Mouse (Mus musculus): ENCODE measurements around the gene Yipf3.

The Yipf3 gene

DNA sequence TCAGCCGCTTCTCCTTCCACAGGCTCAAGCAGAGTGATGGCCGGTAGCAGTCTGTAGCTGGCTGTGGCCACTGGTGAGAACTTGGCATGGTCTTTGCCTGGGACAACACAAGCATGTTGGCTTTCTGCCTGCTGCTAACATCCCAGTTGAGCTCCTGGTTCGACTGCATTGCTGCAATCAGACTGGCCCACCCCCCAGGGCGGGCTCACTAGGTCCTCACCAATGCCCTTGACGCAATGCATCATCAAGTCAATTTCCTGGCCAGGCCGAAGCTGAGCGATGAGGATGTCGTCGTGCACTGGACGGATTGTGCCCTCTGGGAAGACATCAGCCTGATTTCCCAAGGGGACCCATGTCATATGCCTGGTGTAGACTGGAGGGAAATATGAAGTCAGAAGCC, 3.3 kb upstream of the Yipf3 start:
- ChIA-PET POLR2A (interaction anchor here (0.5 to 18.8 kb wide), 28 partner anchors 7 to 304 kb away, joined by 3 to 262 read pairs (median 4); partner anchors contain the start of genes Lrrc73 (in 2 of the 4), Polh (in 2 of the 4), Xpo5 (in 2 of the 4) and Abcc10 (in 1 of the 4)), CTCF (interaction anchor here in 3 of 4 experiments (0.6 to 2.0 kb wide), 3 partner anchors 8 to 30 kb away, joined by 3 to 10 read pairs (median 3); no protein-coding TSS in a partner anchor)

DNA sequence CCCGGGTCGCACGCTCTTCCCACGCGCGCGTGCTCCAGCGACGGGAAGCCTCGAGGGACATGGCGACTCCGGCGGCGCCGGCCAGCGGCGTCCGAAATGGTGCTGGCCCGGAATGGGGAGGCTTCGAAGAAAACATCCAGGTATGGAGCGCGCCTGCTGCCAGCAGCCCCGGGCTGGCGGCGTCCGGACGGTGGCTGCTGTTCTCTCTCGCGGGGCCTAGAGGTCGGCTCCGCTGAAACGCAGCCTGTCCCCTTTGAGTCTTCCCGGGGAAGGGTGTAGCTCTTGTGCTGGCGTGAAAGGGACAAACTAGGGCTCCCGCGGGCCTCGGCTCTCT, 276 bp downstream of the Yipf3 start:
- ChIA-PET POLR2A (interaction anchor here in 3 of 4 experiments (0.9 to 18.8 kb wide), 17 partner anchors 8 to 190 kb away, joined by 3 to 262 read pairs (median 4); partner anchors contain the start of genes Polh (in 3 of the 3), Xpo5 (in 3 of the 3), Mad2l1bp (in 1 of the 3) and Slc22a7 (in 1 of the 3)), CTCF (interaction anchor here in 2 of 4 experiments (0.5 to 1.3 kb wide), 2 partner anchors 80 to 430 kb away, joined by 3 to 7 read pairs; partner anchors contain the start of genes Abcc10 (in 1 of the 2) and Mea1 (in 1 of the 2))

- ChIA-PET CTCF (interaction anchor here (0.5 to 2.2 kb wide), 5 partner anchors 10 to 703 kb away, joined by 3 to 14 read pairs (median 3); no protein-coding TSS in a partner anchor), POLR2A (interaction anchor here in 3 of 4 experiments (0.9 to 18.8 kb wide), 12 partner anchors 9 to 81 kb away, joined by 3 to 262 read pairs (median 6); partner anchors contain the start of genes Abcc10 (in 1 of the 3), Polh (in 1 of the 3), Tjap1 (in 1 of the 3) and Xpo5 (in 1 of the 3))
These were observed 3.3 kb downstream of the Yipf3 start for GRCm38 (mm10) chr17:46251174-46251573.

GRCm38 (mm10) chr17:46252571-46253451, 4.9 kb downstream of the Yipf3 start:
- ChIA-PET POLR2A (interaction anchor here (0.5 to 18.8 kb wide), 39 partner anchors 8 to 522 kb away, joined by 3 to 262 read pairs (median 4); partner anchors contain the start of genes Abcc10 (in 1 of the 4), Crip3 (in 1 of the 4), Klhdc3 (in 1 of the 4) and Mad2l1bp (in 1 of the 4)), CTCF (interaction anchor here (0.6 to 2.8 kb wide), 42 partner anchors 8 to 662 kb away, joined by 3 to 30 read pairs (median 4); partner anchors contain the start of genes Abcc10 (in 1 of the 4), Crip3 (in 1 of the 4), Mad2l1bp (in 1 of the 4) and Polh (in 1 of the 4))

DNA sequence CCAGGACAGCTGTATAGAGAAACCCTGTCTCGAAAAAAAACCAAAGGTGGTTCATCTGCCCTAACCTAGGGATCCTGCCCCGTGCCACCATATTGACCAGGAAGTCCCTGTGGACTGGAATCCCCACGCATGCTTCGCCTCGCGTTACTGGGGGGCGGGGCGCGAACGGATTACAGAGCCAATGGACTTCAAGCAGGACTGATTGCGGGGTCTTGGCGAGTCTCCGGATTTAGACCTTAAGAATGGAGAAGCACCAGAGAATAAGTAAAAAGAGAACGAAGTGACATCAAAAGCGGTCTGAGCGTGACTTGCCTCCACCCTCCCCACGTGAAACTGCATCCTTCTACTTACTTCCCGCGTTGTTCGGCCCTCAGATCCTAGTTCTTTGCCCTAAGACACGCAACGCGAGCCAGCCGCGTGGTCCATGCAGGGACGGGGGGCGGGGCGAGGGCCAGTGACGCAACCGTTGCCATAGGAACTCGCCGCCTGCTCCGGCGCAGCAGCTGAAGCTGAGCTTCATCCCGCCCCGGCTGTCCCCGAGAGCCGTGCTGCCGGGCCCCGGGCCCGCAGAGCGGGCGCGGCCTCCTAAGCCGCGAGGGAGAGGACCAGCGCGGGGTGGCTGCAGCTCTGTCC, 5.7 kb downstream of the Yipf3 start, which contains the start of gene Lrrc73:
Lrrc73 (plus strand) TSS at position 80 of the 633 bp plus-strand sequence.
- CTCF ChIA-PET: interaction anchor here in 3 of 4 experiments (0.6 to 2.8 kb wide), 7 partner anchors 12 to 93 kb away, joined by 3 to 30 read pairs (median 4); partner anchors contain the start of gene Gtpbp2 (in 1 of the 3)
- POLR2A ChIA-PET: interaction anchor here (0.6 to 18.8 kb wide), 26 partner anchors 9 to 604 kb away, joined by 3 to 262 read pairs (median 3); partner anchors contain the start of genes Abcc10 (in 1 of the 4), Mad2l1bp (in 1 of the 4), Polh (in 1 of the 4) and Tjap1 (in 1 of the 4)

- ChIA-PET POLR2A (interaction anchor here in 3 of 4 experiments (0.6 to 18.8 kb wide), 22 partner anchors 9 to 604 kb away, joined by 3 to 262 read pairs (median 4); partner anchors contain the start of genes Abcc10 (in 1 of the 3), Mad2l1bp (in 1 of the 3), Polh (in 1 of the 3) and Tjap1 (in 1 of the 3)), CTCF (interaction anchor here in 2 of 4 experiments (0.8 to 2.8 kb wide), 4 partner anchors 12 to 93 kb away, joined by 3 to 30 read pairs (median 4); partner anchors contain the start of gene Gtpbp2 (in 1 of the 2))
These were observed 6.2 kb downstream of the Yipf3 start for GRCm38 (mm10) chr17:46254106-46254505.

DNA sequence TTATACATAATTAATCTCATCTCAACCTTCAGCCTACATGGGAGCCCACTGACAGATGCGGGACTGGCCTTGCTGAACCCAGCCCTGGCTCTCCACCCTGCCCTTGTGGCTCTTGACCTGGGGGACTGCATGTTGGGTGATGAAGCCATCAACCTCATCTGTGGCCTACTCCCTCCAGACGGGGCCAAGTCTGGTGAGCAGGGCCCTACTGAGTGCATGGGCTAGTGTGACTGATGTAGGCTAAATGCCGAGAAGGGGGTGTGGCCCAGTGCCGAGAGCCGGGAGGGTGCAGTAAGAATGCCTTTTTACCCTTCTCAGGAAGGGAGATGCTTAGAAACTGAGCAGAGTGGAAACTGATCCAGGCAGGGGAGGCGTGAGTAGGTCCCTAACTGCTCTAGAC, 7.3 kb downstream of the Yipf3 start:
- ChIA-PET POLR2A (interaction anchor here (0.7 to 17.7 kb wide), 6 partner anchors 10 to 16 kb away, joined by 5 to 262 read pairs (median 40); partner anchors contain the start of genes Lrrc73 (in 1 of the 4), Polr1c (in 1 of the 4) and Yipf3 (in 1 of the 4)), CTCF (interaction anchor here in 2 of 4 experiments (0.6 to 1.6 kb wide), 3 partner anchors 10 to 276 kb away, joined by 3 to 6 read pairs (median 5); no protein-coding TSS in a partner anchor)

- ChIA-PET CTCF (interaction anchor here in 2 of 4 experiments (0.6 to 1.8 kb wide), 6 partner anchors 9 to 595 kb away, joined by 3 to 6 read pairs (median 4); no protein-coding TSS in a partner anchor), POLR2A (interaction anchor here (0.6 to 17.7 kb wide), 20 partner anchors 8 to 513 kb away, joined by 3 to 262 read pairs (median 3); partner anchors contain the start of genes Mad2l1bp (in 2 of the 4), Polr1c (in 2 of the 4), Tjap1 (in 2 of the 4) and Yipf3 (in 2 of the 4))
These were observed 10.6 kb downstream of the Yipf3 start for GRCm38 (mm10) chr17:46258279-46259053.

DNA sequence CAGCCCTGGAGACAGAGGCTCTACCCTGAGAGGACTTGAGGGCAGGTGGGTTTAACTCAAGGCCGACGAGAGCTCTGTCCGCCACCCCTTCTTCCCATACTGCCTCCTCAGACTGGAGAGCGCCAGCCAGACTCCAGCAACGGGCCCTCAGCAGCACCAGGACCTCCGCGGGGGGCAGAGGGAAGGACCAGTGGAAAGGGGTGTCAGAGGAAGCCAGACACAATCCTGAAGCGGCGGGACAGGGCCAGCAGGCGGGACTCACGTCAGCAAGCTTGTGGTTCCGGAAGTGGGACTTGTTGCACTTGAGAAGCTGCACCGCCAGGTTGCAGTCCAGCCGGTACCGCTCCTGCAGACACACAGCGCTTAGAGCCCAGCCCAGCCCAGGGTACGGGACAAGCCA, 11.8 kb downstream of the Yipf3 start:
- ChIA-PET POLR2A (interaction anchor here in 3 of 4 experiments (0.5 to 17.7 kb wide), 19 partner anchors 9 to 905 kb away, joined by 3 to 262 read pairs (median 4); partner anchors contain the start of genes Polr1c (in 2 of the 3), Tjap1 (in 2 of the 3), Yipf3 (in 2 of the 3) and Dlk2 (in 1 of the 3)), CTCF (interaction anchor here in 1 of 4 experiments (0.5 to 1.5 kb wide), 5 partner anchors 11 to 133 kb away, joined by 3 to 6 read pairs (median 4); no protein-coding TSS in a partner anchor)

DNA sequence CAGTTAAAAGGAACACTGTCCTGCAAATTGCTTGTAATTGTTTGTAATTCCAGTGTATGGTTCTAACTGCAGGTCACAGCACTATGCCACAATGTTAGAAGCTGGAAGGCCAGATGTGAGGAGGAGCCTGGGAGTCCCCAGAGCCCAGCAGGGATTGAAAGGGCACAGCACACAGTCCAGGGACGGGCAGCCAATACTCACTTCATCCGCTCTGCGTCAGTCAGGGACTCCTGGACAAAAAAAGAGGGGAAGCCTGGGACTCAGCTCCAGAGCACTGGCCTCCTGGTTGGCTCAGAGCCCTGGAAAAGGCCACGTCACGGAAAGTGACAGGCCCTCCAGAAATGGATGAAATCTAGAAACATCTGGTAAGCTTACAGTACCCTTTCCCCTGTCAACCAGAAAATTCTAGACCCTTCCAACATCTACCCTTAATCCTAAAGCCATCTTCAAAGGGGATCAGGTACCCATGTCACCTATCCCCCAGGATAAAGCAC, 14.4 kb downstream of the Yipf3 start:
- ChIA-PET CTCF (interaction anchor here in 3 of 4 experiments (0.5 to 2.5 kb wide), 3 partner anchors 10 to 526 kb away, joined by 4 to 14 read pairs (median 6); no protein-coding TSS in a partner anchor), POLR2A (interaction anchor here (0.5 to 17.7 kb wide), 13 partner anchors 8 to 1328 kb away, joined by 3 to 262 read pairs (median 4); partner anchors contain the start of genes Abcc10 (in 2 of the 4), Lrrc73 (in 1 of the 4), Polr1c (in 1 of the 4) and Tjap1 (in 1 of the 4))

DNA sequence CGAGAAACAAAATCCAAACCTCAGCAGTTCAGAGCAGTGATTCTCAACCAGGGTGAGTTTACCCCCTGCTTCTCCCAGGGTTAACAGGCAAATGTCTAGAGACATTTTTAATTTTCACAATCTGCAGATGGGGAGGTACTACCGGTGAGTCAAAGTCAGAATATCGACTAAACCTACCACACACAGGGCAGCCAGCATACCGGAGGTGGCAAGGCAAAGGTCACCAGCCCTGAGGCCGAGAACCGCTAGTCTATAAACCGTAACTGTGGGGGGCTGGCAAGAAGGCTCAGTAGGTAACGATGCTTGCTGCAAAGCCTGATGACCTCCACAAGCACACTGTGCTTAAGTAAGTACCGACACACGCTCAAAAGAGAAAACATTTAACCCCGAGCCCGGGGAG, 17.6 kb downstream of the Yipf3 start:
- POLR2A ChIA-PET: interaction anchor here (0.6 to 17.7 kb wide), 45 partner anchors 7 to 1222 kb away, joined by 3 to 262 read pairs (median 4); partner anchors contain the start of genes Abcc10 (in 2 of the 4), Dlk2 (in 2 of the 4), Lrrc73 (in 2 of the 4) and Polr1c (in 2 of the 4)
- CTCF ChIA-PET: interaction anchor here (0.6 to 2.7 kb wide), 63 partner anchors 8 to 785 kb away, joined by 3 to 30 read pairs (median 4); partner anchors contain the start of genes Dlk2 (in 3 of the 4), Lrrc73 (in 2 of the 4), Tjap1 (in 2 of the 4) and Abcc10 (in 1 of the 4)

DNA sequence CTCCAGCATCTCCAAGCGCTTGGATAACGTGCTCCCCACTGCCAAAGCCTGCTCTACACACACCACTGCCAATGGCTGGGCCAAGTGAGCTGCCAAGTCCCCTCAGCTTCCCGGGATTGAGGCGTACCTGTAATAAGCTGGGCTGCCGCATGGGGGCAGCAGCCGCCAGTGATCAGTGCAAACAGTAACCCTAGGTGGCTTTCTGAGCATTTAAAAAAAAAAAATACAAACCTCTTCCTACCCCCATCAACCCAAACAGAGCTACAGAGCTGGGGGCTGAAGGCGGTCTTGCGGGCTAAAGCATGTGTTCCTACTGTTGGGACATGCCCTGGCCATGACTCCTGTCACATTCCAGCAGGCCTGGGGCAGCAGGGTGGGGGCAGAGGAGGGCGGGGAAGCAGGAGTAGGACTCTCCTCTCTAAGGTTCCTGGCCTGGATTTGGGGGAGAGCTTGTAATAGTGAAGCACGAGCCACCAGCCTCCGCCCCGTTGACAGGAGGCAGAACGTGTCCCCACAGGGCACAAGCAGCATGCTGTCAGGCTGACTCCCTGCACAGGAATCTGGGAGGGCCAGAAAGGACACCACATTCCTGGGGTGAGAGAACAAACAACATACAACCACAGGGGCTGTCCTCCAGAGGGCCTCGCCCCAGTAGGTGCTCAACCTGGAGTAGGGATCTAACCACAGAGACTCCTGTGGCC, 18.2 kb downstream of the Yipf3 start:
- ChIA-PET POLR2A (interaction anchor here (0.5 to 17.7 kb wide), 54 partner anchors 7 to 1221 kb away, joined by 3 to 262 read pairs (median 4); partner anchors contain the start of genes Abcc10 (in 2 of the 4), Dlk2 (in 2 of the 4), Lrrc73 (in 2 of the 4) and Polh (in 2 of the 4)), CTCF (interaction anchor here (0.5 to 2.7 kb wide), 81 partner anchors 8 to 1419 kb away, joined by 3 to 30 read pairs (median 4); partner anchors contain the start of genes Dlk2 (in 4 of the 4), Lrrc73 (in 2 of the 4), Mad2l1bp (in 2 of the 4) and Tjap1 (in 2 of the 4))

- ChIA-PET POLR2A (interaction anchor here in 2 of 4 experiments (0.7 to 17.7 kb wide), 19 partner anchors 8 to 162 kb away, joined by 3 to 262 read pairs (median 11); partner anchors contain the start of genes Dlk2 (in 2 of the 2), Lrrc73 (in 2 of the 2), Tjap1 (in 2 of the 2) and Crip3 (in 1 of the 2)), CTCF (interaction anchor here in 2 of 4 experiments (0.6 to 2.7 kb wide), 14 partner anchors 9 to 427 kb away, joined by 3 to 30 read pairs (median 6); partner anchors contain the start of genes Dlk2 (in 2 of the 2), Abcc10 (in 1 of the 2), Lrrc73 (in 1 of the 2) and Vegfa (in 1 of the 2))
These were observed 19.1 kb downstream of the Yipf3 start for GRCm38 (mm10) chr17:46266986-46267385.

DNA sequence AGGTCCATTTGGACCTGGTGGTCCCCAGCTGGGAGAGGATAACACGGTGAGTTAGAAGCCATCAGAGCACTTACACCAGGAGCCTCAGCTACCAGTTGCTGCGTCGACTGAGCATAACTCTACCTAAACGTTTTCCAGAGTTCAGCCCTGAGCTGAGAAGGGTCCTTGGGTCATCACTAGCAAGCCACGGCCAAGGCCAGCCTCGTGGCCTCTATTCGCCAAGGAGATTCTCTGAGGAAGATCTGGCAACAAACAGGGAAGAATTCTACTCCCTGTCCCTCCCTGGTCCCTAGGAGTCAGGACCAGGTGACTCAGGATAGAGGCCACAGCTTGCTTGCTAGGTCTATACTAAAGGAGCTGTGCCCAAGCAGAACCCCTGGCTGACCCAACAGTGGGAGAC, 19.6 kb downstream of the Yipf3 start:
- CTCF ChIA-PET: interaction anchor here in 2 of 4 experiments (0.6 to 2.6 kb wide), 7 partner anchors 9 to 428 kb away, joined by 3 to 14 read pairs (median 3); partner anchors contain the start of genes Abcc10 (in 1 of the 2) and Dlk2 (in 1 of the 2)
- POLR2A ChIA-PET: interaction anchor here in 3 of 4 experiments (0.5 to 17.7 kb wide), 16 partner anchors 8 to 962 kb away, joined by 3 to 262 read pairs (median 12); partner anchors contain the start of genes Dlk2 (in 2 of the 3), Lrrc73 (in 2 of the 3), Tjap1 (in 2 of the 3) and Polr1c (in 1 of the 3)
